Mouse (Mus musculus) lung, adult 2 months (tissue): ENCODE data around the gene Herc4.

Source experiments
- CTCF ChIP-seq: fragments of 200-500 bp; IDR thresholded peaks from 2 replicates; pipeline ENCODE4 v1.5.1; 2011; ENCODE audit warnings: mild to moderate bottlenecking, low read length, control low read depth; ENCODE audit not compliant: insufficient read depth
- POLR2A ChIP-seq: fragments of 200-500 bp; IDR thresholded peaks from 2 replicates; pipeline ENCODE4 v1.6.1; 2011; ENCODE audit warnings: low read depth, mild to moderate bottlenecking, control low read depth, low read length, borderline replicate concordance; ENCODE audit errors: extremely low read depth

DNA sequence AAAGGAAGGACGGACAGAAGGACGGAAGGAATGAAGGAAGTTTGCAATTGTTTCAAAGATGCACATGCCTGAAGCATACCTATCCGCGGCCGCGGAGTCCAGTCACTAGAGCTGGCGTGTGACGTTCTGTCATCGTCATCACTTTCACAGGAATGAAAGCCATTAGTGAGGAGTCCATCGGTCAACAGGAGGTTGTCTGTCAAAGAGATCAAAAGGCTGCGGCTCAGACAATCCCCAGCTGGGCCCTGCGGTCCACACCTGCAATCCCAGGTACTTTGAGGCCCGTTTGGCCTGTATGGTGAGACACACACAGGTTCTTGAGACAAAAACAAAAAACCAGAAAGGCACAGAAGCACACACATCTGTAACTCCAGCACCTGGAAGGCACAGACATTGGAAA, 93.3 kb downstream of the Herc4 start:
- TF ChIP-seq POLR2A (no peak), CTCF (no peak)
